Mouse (Mus musculus): Measurements from ENCODE around the gene Man2a1.

DNA sequence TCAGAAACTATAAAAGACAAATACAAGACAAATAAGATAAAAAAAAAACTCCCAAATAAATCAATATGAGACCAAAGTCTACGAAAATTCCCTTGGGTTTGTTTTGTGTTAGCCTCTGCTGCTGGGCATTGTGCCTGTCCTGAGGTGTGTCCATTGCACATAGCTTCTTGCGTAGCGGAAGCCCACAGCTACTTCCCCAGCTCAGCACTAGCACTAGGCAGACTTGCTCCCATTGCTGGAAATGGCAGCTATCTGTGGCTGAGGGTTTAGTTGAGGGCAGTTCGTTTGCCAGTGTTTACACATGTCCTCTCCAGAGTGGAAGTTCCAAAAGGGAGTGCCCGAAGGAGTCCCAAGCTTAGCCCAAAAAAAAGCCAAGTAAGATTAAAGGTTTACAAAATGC, 146.9 kb downstream of the Man2a1 start:
- no peak for TF ChIP-seq POLR2A (IDR thresholded peaks at IDR 0.05; ENCODE audit: extremely low read depth, insufficient read depth, low read length)
- no peak for TF ChIP-seq CTCF (IDR thresholded peaks at IDR 0.05; ENCODE audit: low read depth, low read length)
